ENCODE assay signal across 12 mouse cellular contexts in genomic region chr17:62720740-62721450, GRCm38 (mm10).
A peak's percentile ranks its signal among the peaks of the same experiment; 100 is the strongest.
DNase-seq lines count a peak whose midpoint lies in the region; ATAC-seq and TF ChIP-seq lines count a peak whose summit lies in the region.
"Had no signal": no experiment of that assay in that cellular context is flagged by ENCODE, and none has a peak within 500 bp of the region (broad histone marks: within the 10 kb centered on the region; RNA-seq: fewer than 3 reads in every experiment).

No protein-coding gene starts in this region.

- H3K4me2 ChIP-seq in heart, embryonic 13.5 days: peak overlapping the region; percentile 6; the same call in 1 of the 2 replicates
- H3K4me2 ChIP-seq in lung, embryonic 16.5 days (ENCODE audit: low read depth, low read length): no peak overlapping the region
- peak overlapping the region; percentile 40 for H3K4me2 ChIP-seq in stomach, embryonic 16.5 days (ENCODE audit: low read depth, low read length)
- H3K4me2 ChIP-seq: embryonic facial prominence, embryonic 13.5 days had no signal

- H3K27me3 ChIP-seq in heart, embryonic 13.5 days (replicated peaks): no peaks in the 10 kb centered on the region
- H3K27me3 ChIP-seq in heart, adult 2 months (ENCODE audit: control insufficient read depth, insufficient read depth, low read length): no peaks in the 10 kb centered on the region
- H3K27me3 ChIP-seq in lung, embryonic 16.5 days (ENCODE audit: control insufficient read depth, insufficient read depth, low read depth, low read length): no peaks in the 10 kb centered on the region
- no peaks in the 10 kb centered on the region for H3K27me3 ChIP-seq in stomach, embryonic 16.5 days (ENCODE audit: control insufficient read depth, insufficient read depth, low read length)
- H3K27me3 ChIP-seq: embryonic facial prominence, embryonic 13.5 days had no signal

- H3K4me3 ChIP-seq in heart, embryonic 13.5 days: no peak overlapping the region
- no peak overlapping the region for H3K4me3 ChIP-seq in heart, adult 2 months
- H3K4me3 ChIP-seq in lung, embryonic 16.5 days (ENCODE audit: low read length): no peak overlapping the region
- H3K4me3 ChIP-seq in stomach, embryonic 16.5 days (replicated peaks; ENCODE audit: low read length): 0 out of 2 replicates have a peak overlapping the region, but pooled peaks have one; percentile 3
- H3K4me3 ChIP-seq: embryonic facial prominence, embryonic 13.5 days had no signal

- no peak for TF ChIP-seq CTCF in heart, adult 2 months (IDR thresholded peaks at IDR 0.05)

- DNase-seq in heart, adult 2 months: no peak
- DNase-seq in lung, postnatal 4 days: no peak
- peak; percentile 7 to 11 for DNase-seq in layer of hippocampus, postnatal 14 days (ENCODE audit: low spot score in 2 of 2)
- no peak for DNase-seq in embryo, embryonic 9.5 days (ENCODE audit: extremely low spot score)
- DNase-seq in thymus, postnatal 4 days: no peak
- DNase-seq: kidney, postnatal 14 days; thymus, adult 2 months had no signal

- no peak for TF ChIP-seq EP300 in heart, adult 2 months (IDR thresholded peaks at IDR 0.05; ENCODE audit: insufficient read depth, low read depth, low read length)

- H3K27ac ChIP-seq in heart, embryonic 13.5 days (replicated peaks): no peak overlapping the region
- no peak overlapping the region for H3K27ac ChIP-seq in heart, adult 2 months
- H3K27ac ChIP-seq in lung, embryonic 16.5 days (ENCODE audit: low read length): no peak overlapping the region
- H3K27ac ChIP-seq in stomach, embryonic 16.5 days (ENCODE audit: low read length): no peak overlapping the region; the same call in 1 of the 2 replicates
- H3K27ac ChIP-seq: embryonic facial prominence, embryonic 13.5 days had no signal

- no peak for TF ChIP-seq POLR2A in heart, adult 2 months (IDR thresholded peaks at IDR 0.05; ENCODE audit: insufficient read depth, low read depth, low read length)

- no peaks in the 10 kb centered on the region for H3K9me3 ChIP-seq in heart, embryonic 13.5 days
- no peaks in the 10 kb centered on the region for H3K9me3 ChIP-seq in lung, embryonic 16.5 days (ENCODE audit: control insufficient read depth, low read length)
- no peaks in the 10 kb centered on the region for H3K9me3 ChIP-seq in stomach, embryonic 16.5 days (replicated peaks; ENCODE audit: control insufficient read depth, low read length)
- H3K9me3 ChIP-seq: embryonic facial prominence, embryonic 13.5 days had no signal

- intact Hi-C loops in heart, adult 2 months (cut with DNase I): loop anchor here (5.0 kb wide), 1 partner anchor 59 kb away; no protein-coding TSS in a partner anchor

- no peak overlapping the region for H3K9ac ChIP-seq in heart, embryonic 13.5 days
- no peak overlapping the region for H3K9ac ChIP-seq in heart, adult 2 months (ENCODE audit: low read depth, low read length)
- H3K9ac ChIP-seq in lung, embryonic 16.5 days (ENCODE audit: low read length): no peak overlapping the region
- H3K9ac ChIP-seq in stomach, embryonic 16.5 days (ENCODE audit: low read length): no peak overlapping the region
- H3K9ac ChIP-seq: embryonic facial prominence, embryonic 13.5 days had no signal

- no peaks in the 10 kb centered on the region for H3K79me2 ChIP-seq in heart, adult 2 months (replicated peaks; ENCODE audit: control insufficient read depth, insufficient read depth, low read length)

- WGBS in heart, embryonic 13.5 days: 47% methylated on average over 20 of the region's 20 CpGs
- 74% methylated on average over 20 of the region's 20 CpGs for WGBS in heart, adult 2 months
- WGBS in lung, embryonic 16.5 days: 47% methylated on average over 20 of the region's 20 CpGs
- 38% methylated on average over 20 of the region's 20 CpGs for WGBS in stomach, embryonic 16.5 days

- ATAC-seq in heart, embryonic 13.5 days (ENCODE audit: extremely low read depth, insufficient number of reproducible peaks, low FRiP score, low TSS enrichment): no peak
- ATAC-seq in lung, embryonic 16.5 days (ENCODE audit: low read depth): peak; percentile 72
- no peak for ATAC-seq in stomach, embryonic 16.5 days (ENCODE audit: insufficient read depth, low FRiP score)
- ATAC-seq: CD4-positive, CD25-positive, alpha-beta regulatory T cell, adult 4 months had no signal

- peaks cover 43% of the 10 kb centered on the region for H3K4me1 ChIP-seq in heart, embryonic 13.5 days
- H3K4me1 ChIP-seq in heart, adult 2 months (ENCODE audit: control insufficient read depth, insufficient read depth, low read length): peaks cover 2% of the 10 kb centered on the region; the same call in 1 of the 2 replicates
- no peaks in the 10 kb centered on the region for H3K4me1 ChIP-seq in lung, embryonic 16.5 days (replicated peaks; ENCODE audit: control insufficient read depth, insufficient read depth, low read length)
- peaks cover 14% of the 10 kb centered on the region for H3K4me1 ChIP-seq in stomach, embryonic 16.5 days (ENCODE audit: control insufficient read depth, insufficient read depth, low read length)

- H3K36me3 ChIP-seq in heart, embryonic 13.5 days: no peaks in the 10 kb centered on the region
- H3K36me3 ChIP-seq in heart, adult 2 months (ENCODE audit: control insufficient read depth, insufficient read depth, low read length): no peaks in the 10 kb centered on the region
- H3K36me3 ChIP-seq in lung, embryonic 16.5 days (ENCODE audit: control insufficient read depth, insufficient read depth, low read length): no peaks in the 10 kb centered on the region
- no peaks in the 10 kb centered on the region for H3K36me3 ChIP-seq in stomach, embryonic 16.5 days (ENCODE audit: control insufficient read depth, insufficient read depth, low read length)
- H3K36me3 ChIP-seq: embryonic facial prominence, embryonic 13.5 days had no signal

Comparison
In these comparisons a context has a peak if more than half of its experiments do, and no peak if none do; other contexts are left out.
1. DNase-seq: peak in layer of hippocampus, postnatal 14 days (2 of 2); none in heart, adult 2 months (0 of 2), lung, postnatal 4 days (0 of 2), embryo, embryonic 9.5 days (single experiment) and thymus, postnatal 4 days (single experiment).